Mouse (Mus musculus): ENCODE data around the gene Prn. TPM values are rescaled to one million over a fixed set of nuclear protein-coding genes. Genes with fewer than 3 reads are reported as not detected.
A peak's percentile ranks its signal among the peaks of the same experiment; 100 is the strongest.

The Prn gene
- polyA plus RNA-seq, 1 experiment from 2014 or later = not detected

- Histone ChIP-seq H3K4me2 (ENCODE audit: low read length) (no peak overlapping the region), H3K27ac (ENCODE audit: low read length) (no peak overlapping the region), H3K36me3 (ENCODE audit: control insufficient read depth, insufficient read depth) (no peaks in the 10 kb centered on the region), H3K9me3 (ENCODE audit: control insufficient read depth, low read length) (no peaks in the 10 kb centered on the region), H3K9ac (replicated peaks; ENCODE audit: low read depth, low read length) (no peak overlapping the region), H3K4me3 (replicated peaks; ENCODE audit: low read length) (no peak overlapping the region), H3K4me1 (replicated peaks; ENCODE audit: control insufficient read depth, insufficient read depth, low read length) (no peaks in the 10 kb centered on the region), H3K27me3 (replicated peaks; ENCODE audit: control insufficient read depth, insufficient read depth, low read length) (no peaks in the 10 kb centered on the region)
- WGBS = 72% methylated on average over 4 of the region's 4 CpGs
- ATAC-seq = no peak
Observed at GRCm38 (mm10) chr2:131971098-131971497, 61.3 kb downstream of the Prn start.

- H3K4me1 ChIP-seq (replicated peaks; ENCODE audit: control insufficient read depth, insufficient read depth, low read length) = no peaks in the 10 kb centered on the region
- no peak overlapping the region for H3K9ac ChIP-seq (replicated peaks; ENCODE audit: low read depth, low read length)
- H3K27ac ChIP-seq (ENCODE audit: low read length) = no peak overlapping the region
- no peak for ATAC-seq
- no peak overlapping the region for H3K4me2 ChIP-seq (ENCODE audit: low read length)
- no peaks in the 10 kb centered on the region for H3K27me3 ChIP-seq (replicated peaks; ENCODE audit: control insufficient read depth, insufficient read depth, low read length)
- no peaks in the 10 kb centered on the region for H3K36me3 ChIP-seq (ENCODE audit: control insufficient read depth, insufficient read depth)
- H3K4me3 ChIP-seq (replicated peaks; ENCODE audit: low read length) = no peak overlapping the region
- 82% methylated on average over 3 of the region's 3 CpGs for WGBS
- no peaks in the 10 kb centered on the region for H3K9me3 ChIP-seq (ENCODE audit: control insufficient read depth, low read length)
Observed at GRCm38 (mm10) chr2:131976663-131977062, 66.9 kb downstream of the Prn start.

GRCm38 (mm10) chr2:131980866-131981265 is 71.1 kb downstream of the Prn start:
- H3K27ac ChIP-seq (ENCODE audit: low read length) = no peak overlapping the region
- H3K4me3 ChIP-seq (replicated peaks; ENCODE audit: low read length) = no peak overlapping the region
- 43% methylated on average over 9 of the region's 9 CpGs for WGBS
- no peaks in the 10 kb centered on the region for H3K27me3 ChIP-seq (replicated peaks; ENCODE audit: control insufficient read depth, insufficient read depth, low read length)
- H3K4me1 ChIP-seq (replicated peaks; ENCODE audit: control insufficient read depth, insufficient read depth, low read length) = no peaks in the 10 kb centered on the region
- H3K9ac ChIP-seq (replicated peaks; ENCODE audit: low read depth, low read length) = no peak overlapping the region
- no peak overlapping the region for H3K4me2 ChIP-seq (ENCODE audit: low read length)
- no peaks in the 10 kb centered on the region for H3K36me3 ChIP-seq (ENCODE audit: control insufficient read depth, insufficient read depth)
- no peak for ATAC-seq
- H3K9me3 ChIP-seq (ENCODE audit: control insufficient read depth, low read length) = no peaks in the 10 kb centered on the region

- Histone ChIP-seq H3K9ac (replicated peaks; ENCODE audit: low read depth, low read length) (no peak overlapping the region), H3K27ac (ENCODE audit: low read length) (no peak overlapping the region), H3K4me1 (replicated peaks; ENCODE audit: control insufficient read depth, insufficient read depth, low read length) (no peaks in the 10 kb centered on the region), H3K4me2 (ENCODE audit: low read length) (no peak overlapping the region), H3K27me3 (replicated peaks; ENCODE audit: control insufficient read depth, insufficient read depth, low read length) (no peaks in the 10 kb centered on the region), H3K9me3 (ENCODE audit: control insufficient read depth, low read length) (no peaks in the 10 kb centered on the region), H3K4me3 (replicated peaks; ENCODE audit: low read length) (no peak overlapping the region), H3K36me3 (ENCODE audit: control insufficient read depth, insufficient read depth) (no peaks in the 10 kb centered on the region)
- ATAC-seq = peak; percentile 88
- 18% methylated on average over 6 of the region's 6 CpGs for WGBS
Observed at GRCm38 (mm10) chr2:131982546-131983196, 72.9 kb downstream of the Prn start.

- Histone ChIP-seq H3K36me3 (ENCODE audit: control insufficient read depth, insufficient read depth) (no peaks in the 10 kb centered on the region), H3K4me1 (replicated peaks; ENCODE audit: control insufficient read depth, insufficient read depth, low read length) (no peaks in the 10 kb centered on the region), H3K9me3 (ENCODE audit: control insufficient read depth, low read length) (no peaks in the 10 kb centered on the region), H3K9ac (replicated peaks; ENCODE audit: low read depth, low read length) (no peak overlapping the region), H3K27me3 (replicated peaks; ENCODE audit: control insufficient read depth, insufficient read depth, low read length) (no peaks in the 10 kb centered on the region), H3K27ac (ENCODE audit: low read length) (no peak overlapping the region), H3K4me2 (ENCODE audit: low read length) (no peak overlapping the region), H3K4me3 (replicated peaks; ENCODE audit: low read length) (no peak overlapping the region)
- ATAC-seq = no peak
- WGBS = 52% methylated on average over 3 of the region's 3 CpGs
Observed at GRCm38 (mm10) chr2:131987950-131988349, 78.2 kb downstream of the Prn start.

- no peaks in the 10 kb centered on the region for H3K27me3 ChIP-seq (replicated peaks; ENCODE audit: control insufficient read depth, insufficient read depth, low read length)
- ATAC-seq = no peak
- WGBS = 81% methylated on average over 2 of the region's 2 CpGs
Observed at GRCm38 (mm10) chr2:131988550-131988949, 78.8 kb downstream of the Prn start.

GRCm38 (mm10) chr2:131992487-131992886 is 82.7 kb downstream of the Prn start:
- no peaks in the 10 kb centered on the region for H3K9me3 ChIP-seq (ENCODE audit: control insufficient read depth, low read length)
- H3K9ac ChIP-seq (replicated peaks; ENCODE audit: low read depth, low read length) = no peak overlapping the region
- 86% methylated on average over 2 of the region's 2 CpGs for WGBS
- H3K4me1 ChIP-seq (replicated peaks; ENCODE audit: control insufficient read depth, insufficient read depth, low read length) = peaks cover 7% of the 10 kb centered on the region
- no peak for ATAC-seq
- H3K4me3 ChIP-seq (replicated peaks; ENCODE audit: low read length) = no peak overlapping the region
- no peak overlapping the region for H3K27ac ChIP-seq (ENCODE audit: low read length)
- no peaks in the 10 kb centered on the region for H3K27me3 ChIP-seq (replicated peaks; ENCODE audit: control insufficient read depth, insufficient read depth, low read length)
- no peak overlapping the region for H3K4me2 ChIP-seq (ENCODE audit: low read length)
- 0 out of 2 replicates have a peak, but pooled peaks cover 7% of the 10 kb centered on the region for H3K36me3 ChIP-seq (ENCODE audit: control insufficient read depth, insufficient read depth)

More at GRCm38 (mm10) chr2:131988550-131988949, 78.8 kb downstream of the Prn start:
- Histone ChIP-seq H3K36me3 (ENCODE audit: control insufficient read depth, insufficient read depth) (no peaks in the 10 kb centered on the region), H3K9me3 (ENCODE audit: control insufficient read depth, low read length) (no peaks in the 10 kb centered on the region), H3K9ac (replicated peaks; ENCODE audit: low read depth, low read length) (no peak overlapping the region), H3K4me2 (ENCODE audit: low read length) (no peak overlapping the region), H3K27ac (ENCODE audit: low read length) (no peak overlapping the region), H3K4me3 (replicated peaks; ENCODE audit: low read length) (no peak overlapping the region), H3K4me1 (replicated peaks; ENCODE audit: control insufficient read depth, insufficient read depth, low read length) (peaks cover 1% of the 10 kb centered on the region; the same call in 1 of the 2 replicates)

GRCm38 (mm10) chr2:131993151-131993550 is 83.4 kb downstream of the Prn start:
- Histone ChIP-seq H3K4me3 (replicated peaks; ENCODE audit: low read length) (no peak overlapping the region), H3K27me3 (replicated peaks; ENCODE audit: control insufficient read depth, insufficient read depth, low read length) (no peaks in the 10 kb centered on the region), H3K9me3 (ENCODE audit: control insufficient read depth, low read length) (no peaks in the 10 kb centered on the region), H3K36me3 (ENCODE audit: control insufficient read depth, insufficient read depth) (peaks cover 13% of the 10 kb centered on the region), H3K27ac (ENCODE audit: low read length) (no peak overlapping the region), H3K4me1 (replicated peaks; ENCODE audit: control insufficient read depth, insufficient read depth, low read length) (peaks cover 7% of the 10 kb centered on the region), H3K9ac (replicated peaks; ENCODE audit: low read depth, low read length) (no peak overlapping the region), H3K4me2 (ENCODE audit: low read length) (no peak overlapping the region)
- ATAC-seq = no peak
- WGBS = 59% methylated on average over 4 of the region's 4 CpGs

GRCm38 (mm10) chr2:131993563-131994088 is 83.9 kb downstream of the Prn start:
- Histone ChIP-seq H3K27me3 (replicated peaks; ENCODE audit: control insufficient read depth, insufficient read depth, low read length) (no peaks in the 10 kb centered on the region), H3K27ac (ENCODE audit: low read length) (no peak overlapping the region), H3K9me3 (ENCODE audit: control insufficient read depth, low read length) (no peaks in the 10 kb centered on the region), H3K4me2 (ENCODE audit: low read length) (no peak overlapping the region), H3K4me1 (replicated peaks; ENCODE audit: control insufficient read depth, insufficient read depth, low read length) (peaks cover 7% of the 10 kb centered on the region), H3K4me3 (replicated peaks; ENCODE audit: low read length) (no peak overlapping the region), H3K9ac (replicated peaks; ENCODE audit: low read depth, low read length) (no peak overlapping the region), H3K36me3 (ENCODE audit: control insufficient read depth, insufficient read depth) (peaks cover 15% of the 10 kb centered on the region)
- peak; percentile 87 for ATAC-seq
- WGBS = 14% methylated on average over 14 of the region's 14 CpGs
